Mouse (Mus musculus) lung, postnatal 0 days (tissue): ENCODE data around the gene Nme9.

Experiments
- CTCF ChIP-seq: IDR thresholded peaks from 2 replicates; pipeline ENCODE4 v1.5.1; 2016; ENCODE audit warnings: antibody characterized with exemption, mild to moderate bottlenecking
- EP300 ChIP-seq: IDR thresholded peaks from 2 replicates; pipeline ENCODE4 v1.6.1; 2016; ENCODE audit warnings: antibody characterized with exemption, mild to moderate bottlenecking, control low read depth

DNA sequence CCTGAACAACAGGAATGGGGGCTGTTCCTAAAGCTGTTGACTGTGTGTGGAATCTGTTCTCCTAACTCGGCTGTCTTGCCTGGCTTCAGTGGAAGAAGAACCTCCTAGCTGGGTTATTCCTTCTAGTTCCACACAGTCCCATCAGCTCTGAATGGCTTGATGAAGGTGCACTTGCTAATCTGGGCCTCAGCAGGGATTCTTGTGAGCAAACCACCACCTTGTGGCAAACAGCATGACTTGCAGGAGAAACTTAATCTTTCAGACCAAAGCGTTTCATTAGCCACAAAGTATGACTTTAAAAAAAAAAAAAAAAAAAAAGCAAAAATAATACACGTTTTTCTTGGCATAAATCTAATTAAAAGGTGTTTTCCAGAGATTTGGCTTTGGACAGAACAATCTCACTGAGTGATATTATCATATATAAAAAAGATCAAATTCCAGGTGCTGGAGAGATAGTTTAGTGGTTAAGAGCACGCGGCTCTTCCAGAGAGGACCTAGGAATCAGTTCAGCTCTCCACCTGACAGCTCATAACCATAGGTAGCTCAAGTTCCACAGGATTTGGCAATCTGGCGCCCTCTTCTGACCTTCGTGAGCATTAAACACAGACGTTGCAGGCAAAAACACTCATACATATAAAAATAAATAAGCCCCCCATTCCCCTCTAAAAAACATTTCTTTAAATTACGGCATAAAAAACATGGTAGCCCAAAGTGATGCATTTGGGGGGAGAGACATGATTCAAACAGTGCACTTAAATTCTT, 1.2 kb upstream of the Nme9 start:
- TF ChIP-seq CTCF (peak; percentile 67), EP300 (no peak)
